Mouse (Mus musculus) liver (tissue): ENCODE data around the gene Vmn2r59.
"Not testable (repeated sequence)": the region's sequence is repeated elsewhere in the genome, so short reads cannot be mapped to it uniquely, and the experiment has no call there.

Experiments used
- DNase-seq: peaks from one replicate; pipeline ENCODE4 v3.0.0-alpha.2; 2020; ENCODE audit warnings: mixed read lengths

The Vmn2r59 gene

GRCm38 (mm10) chr7:42058923-42059322, at the start of gene Vmn2r59:
Vmn2r59 (minus strand) TSS chr7:42059023.
- no peak for DNase-seq

- no peak for DNase-seq
Observed at GRCm38 (mm10) chr7:42107470-42107869, 48.6 kb upstream of the Vmn2r59 start, which contains the start of gene Vmn2r60. Vmn2r60 (plus strand) TSS chr7:42107770.

DNA sequence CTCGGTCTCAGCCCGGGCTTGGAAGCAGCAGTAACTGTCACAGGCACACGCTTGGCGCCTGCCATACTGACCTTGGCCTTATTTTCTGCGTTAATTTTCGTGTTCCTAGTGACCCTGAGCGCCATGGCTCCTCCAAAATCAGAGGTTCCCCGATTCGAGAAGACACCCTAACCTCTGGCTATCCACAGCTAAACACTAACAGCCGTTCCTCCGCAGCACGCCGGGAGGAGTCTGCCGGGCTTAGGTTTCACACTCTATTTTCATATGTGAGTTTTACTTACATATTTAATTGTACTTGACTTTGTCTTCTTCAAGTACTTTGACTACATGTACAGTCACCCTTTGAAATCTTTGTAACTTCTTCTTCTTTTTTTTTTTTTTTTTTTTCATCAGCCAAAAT, 48.2 kb upstream of the Vmn2r59 start:
- DNase-seq, result not testable (repeated sequence)
